Mouse (Mus musculus) kidney, postnatal 25 days (tissue): Measurements from ENCODE around the gene C7.

Experiments used
- DNase-seq, 2 experiments: peaks; one replicate each; pipeline ENCODE4 v3.0.0; 2021; ENCODE audit warnings: mixed read lengths in 2 of 2

The C7 gene

DNA sequence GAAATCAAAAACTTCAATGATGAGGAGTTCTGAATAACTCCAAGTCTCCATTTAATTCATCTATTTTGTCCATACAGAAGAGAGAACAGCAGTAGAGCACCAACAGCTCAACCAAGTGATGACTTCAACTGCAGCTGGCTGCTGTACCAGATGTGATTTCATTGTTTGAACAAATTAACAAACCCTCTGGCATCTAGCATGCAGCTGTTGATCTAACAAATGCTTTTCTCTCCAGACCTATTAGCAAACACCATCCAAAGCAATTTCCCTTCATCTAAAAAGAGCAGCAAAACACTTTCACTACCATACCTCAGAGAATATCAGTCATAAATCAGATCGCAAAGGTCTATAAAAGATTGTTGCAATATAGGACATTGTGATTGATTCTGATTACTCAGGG lies 90.2 kb downstream of the C7 start:
- no peak for DNase-seq
